Mouse (Mus musculus): ENCODE measurements around the gene Mtfr2. TPM values are rescaled to one million over a fixed set of nuclear protein-coding genes. Genes with fewer than 3 reads are reported as not detected.
A peak's percentile ranks its signal among the peaks of the same experiment; 100 is the strongest.

The Mtfr2 gene
- total RNA-seq, 1 experiment = 19.6 TPM

GRCm38 (mm10) chr10:20395778-20396177 is 48.2 kb downstream of the Mtfr2 start:
- in situ Hi-C loops (cut with MboI; ENCODE audit: low sequenced_read_pairs in 2 of 2, unreplicated experiment in 2 of 2) = loop anchor here in 1 of 2 experiments (25.0 kb wide), 1 partner anchor 542 kb away; no protein-coding TSS in a partner anchor
- H3K9ac ChIP-seq (ENCODE audit: insufficient read depth, low read depth, low read length, poor library complexity, severe bottlenecking) = no peak overlapping the region
- no peak for DNase-seq (ENCODE audit: low read depth, low spot score)
- peaks cover 0 to 6% of the 10 kb centered on the region in 2 experiments; a peak in 1 of 4 replicates for H3K4me1 ChIP-seq (ENCODE audit: control insufficient read depth in 2 of 2, insufficient read depth in 2 of 2, low read length in 2 of 2, poor library complexity in 1 of 2)
- H3K27ac ChIP-seq (ENCODE audit: insufficient read depth, low read depth, low read length, poor library complexity, severe bottlenecking) = no peak overlapping the region
- no peaks in the 10 kb centered on the region for H3K36me3 ChIP-seq (ENCODE audit: control insufficient read depth, insufficient read depth, low read length, poor library complexity, severe bottlenecking)
- no peaks in the 10 kb centered on the region for H3K9me3 ChIP-seq (ENCODE audit: control insufficient read depth, insufficient read depth, low read depth, low read length)
- TF ChIP-seq ZC3H11A (IDR thresholded peaks at IDR 0.05; ENCODE audit: borderline replicate concordance, low read depth, low read length) = no peak
- no peak for TF ChIP-seq ZNF384 (IDR thresholded peaks at IDR 0.05; ENCODE audit: low read depth, low read length)
- TF ChIP-seq MAFK (IDR thresholded peaks at IDR 0.05; ENCODE audit: insufficient read depth, low read depth, low read length) = no peak
- no peak for TF ChIP-seq CHD2 (IDR thresholded peaks at IDR 0.05; ENCODE audit: low read depth, low read length)
- TF ChIP-seq HCFC1 (IDR thresholded peaks at IDR 0.05; ENCODE audit: borderline replicate concordance, insufficient read depth, low read length) = no peak
- no peak overlapping the region for H3K4me3 ChIP-seq (ENCODE audit: insufficient read depth in 1 of 2, low read depth in 1 of 2, low read length in 2 of 2, poor library complexity in 1 of 2, severe bottlenecking in 1 of 2)

GRCm38 (mm10) chr10:20398224-20398623 is 50.7 kb downstream of the Mtfr2 start:
- no peak for DNase-seq (ENCODE audit: low read depth, low spot score)
- Histone ChIP-seq H3K9me3 (ENCODE audit: control insufficient read depth, insufficient read depth, low read depth, low read length) (no peaks in the 10 kb centered on the region), H3K9ac (ENCODE audit: insufficient read depth, low read depth, low read length, poor library complexity, severe bottlenecking) (no peak overlapping the region), H3K4me3 (ENCODE audit: insufficient read depth in 1 of 2, low read depth in 1 of 2, low read length in 2 of 2, poor library complexity in 1 of 2, severe bottlenecking in 1 of 2) (no peak overlapping the region), H3K36me3 (ENCODE audit: control insufficient read depth, insufficient read depth, low read length, poor library complexity, severe bottlenecking) (no peaks in the 10 kb centered on the region), H3K27ac (ENCODE audit: insufficient read depth, low read depth, low read length, poor library complexity, severe bottlenecking) (no peak overlapping the region), H3K4me1 (ENCODE audit: control insufficient read depth in 2 of 2, insufficient read depth in 2 of 2, low read length in 2 of 2, poor library complexity in 1 of 2) (peaks cover 0 to 6% of the 10 kb centered on the region in 2 experiments; a peak in 1 of 4 replicates)
- TF ChIP-seq CHD2 (IDR thresholded peaks at IDR 0.05; ENCODE audit: low read depth, low read length) = no peak
- TF ChIP-seq MAFK (IDR thresholded peaks at IDR 0.05; ENCODE audit: insufficient read depth, low read depth, low read length) = no peak
- no peak for TF ChIP-seq HCFC1 (IDR thresholded peaks at IDR 0.05; ENCODE audit: borderline replicate concordance, insufficient read depth, low read length)
- no peak for TF ChIP-seq ZC3H11A (IDR thresholded peaks at IDR 0.05; ENCODE audit: borderline replicate concordance, low read depth, low read length)
- no peak for TF ChIP-seq ZNF384 (IDR thresholded peaks at IDR 0.05; ENCODE audit: low read depth, low read length)
- in situ Hi-C loops (cut with MboI; ENCODE audit: low sequenced_read_pairs in 2 of 2, unreplicated experiment in 2 of 2) = loop anchor here in 1 of 2 experiments (25.0 kb wide), 1 partner anchor 539 kb away; no protein-coding TSS in a partner anchor

GRCm38 (mm10) chr10:20398641-20399390 is 51.2 kb downstream of the Mtfr2 start:
- DNase-seq (ENCODE audit: low read depth, low spot score) = no peak
- Histone ChIP-seq H3K27ac (ENCODE audit: insufficient read depth, low read depth, low read length, poor library complexity, severe bottlenecking) (no peak overlapping the region), H3K9ac (ENCODE audit: insufficient read depth, low read depth, low read length, poor library complexity, severe bottlenecking) (no peak overlapping the region), H3K9me3 (ENCODE audit: control insufficient read depth, insufficient read depth, low read depth, low read length) (no peaks in the 10 kb centered on the region), H3K36me3 (ENCODE audit: control insufficient read depth, insufficient read depth, low read length, poor library complexity, severe bottlenecking) (no peaks in the 10 kb centered on the region), H3K4me1 (ENCODE audit: control insufficient read depth in 2 of 2, insufficient read depth in 2 of 2, low read length in 2 of 2, poor library complexity in 1 of 2) (peaks cover 0 to 6% of the 10 kb centered on the region in 2 experiments; a peak in 1 of 4 replicates), H3K4me3 (ENCODE audit: insufficient read depth in 1 of 2, low read depth in 1 of 2, low read length in 2 of 2, poor library complexity in 1 of 2, severe bottlenecking in 1 of 2) (no peak overlapping the region)
- in situ Hi-C loops (cut with MboI; ENCODE audit: low sequenced_read_pairs in 2 of 2, unreplicated experiment in 2 of 2) = loop anchor here in 1 of 2 experiments (25.0 kb wide), 1 partner anchor 538 kb away; no protein-coding TSS in a partner anchor
- TF ChIP-seq MAFK (IDR thresholded peaks at IDR 0.05; ENCODE audit: insufficient read depth, low read depth, low read length) (no peak), ZNF384 (IDR thresholded peaks at IDR 0.05; ENCODE audit: low read depth, low read length) (no peak), CHD2 (IDR thresholded peaks at IDR 0.05; ENCODE audit: low read depth, low read length) (no peak), ZC3H11A (IDR thresholded peaks at IDR 0.05; ENCODE audit: borderline replicate concordance, low read depth, low read length) (no peak), HCFC1 (IDR thresholded peaks at IDR 0.05; ENCODE audit: borderline replicate concordance, insufficient read depth, low read length) (no peak)

- in situ Hi-C loops (cut with MboI; ENCODE audit: low sequenced_read_pairs in 2 of 2, unreplicated experiment in 2 of 2) = no loop called here
- H3K9ac ChIP-seq (ENCODE audit: insufficient read depth, low read depth, low read length, poor library complexity, severe bottlenecking) = no peak overlapping the region
- H3K36me3 ChIP-seq (ENCODE audit: control insufficient read depth, insufficient read depth, low read length, poor library complexity, severe bottlenecking) = no peaks in the 10 kb centered on the region
- H3K4me1 ChIP-seq (ENCODE audit: control insufficient read depth in 2 of 2, insufficient read depth in 2 of 2, low read length in 2 of 2, poor library complexity in 1 of 2) = peaks cover 0 to 6% of the 10 kb centered on the region in 2 experiments; a peak in 1 of 4 replicates
- no peaks in the 10 kb centered on the region for H3K9me3 ChIP-seq (ENCODE audit: control insufficient read depth, insufficient read depth, low read depth, low read length)
- TF ChIP-seq ZC3H11A (IDR thresholded peaks at IDR 0.05; ENCODE audit: borderline replicate concordance, low read depth, low read length) (no peak), MAFK (IDR thresholded peaks at IDR 0.05; ENCODE audit: insufficient read depth, low read depth, low read length) (no peak), HCFC1 (IDR thresholded peaks at IDR 0.05; ENCODE audit: borderline replicate concordance, insufficient read depth, low read length) (no peak), CHD2 (IDR thresholded peaks at IDR 0.05; ENCODE audit: low read depth, low read length) (no peak), ZNF384 (IDR thresholded peaks at IDR 0.05; ENCODE audit: low read depth, low read length) (no peak)
- peak overlapping the region; percentile 63 to 78 for H3K4me3 ChIP-seq (ENCODE audit: insufficient read depth in 1 of 2, low read depth in 1 of 2, low read length in 2 of 2, poor library complexity in 1 of 2, severe bottlenecking in 1 of 2)
- no peak for DNase-seq (ENCODE audit: low read depth, low spot score)
- no peak overlapping the region for H3K27ac ChIP-seq (ENCODE audit: insufficient read depth, low read depth, low read length, poor library complexity, severe bottlenecking)
Measured at GRCm38 (mm10) chr10:20400406-20400805, 52.8 kb downstream of the Mtfr2 start.

Measured in ES-E14 (cell line).